Mouse (Mus musculus): ENCODE data around the gene Thegl.

The Thegl gene

DNA sequence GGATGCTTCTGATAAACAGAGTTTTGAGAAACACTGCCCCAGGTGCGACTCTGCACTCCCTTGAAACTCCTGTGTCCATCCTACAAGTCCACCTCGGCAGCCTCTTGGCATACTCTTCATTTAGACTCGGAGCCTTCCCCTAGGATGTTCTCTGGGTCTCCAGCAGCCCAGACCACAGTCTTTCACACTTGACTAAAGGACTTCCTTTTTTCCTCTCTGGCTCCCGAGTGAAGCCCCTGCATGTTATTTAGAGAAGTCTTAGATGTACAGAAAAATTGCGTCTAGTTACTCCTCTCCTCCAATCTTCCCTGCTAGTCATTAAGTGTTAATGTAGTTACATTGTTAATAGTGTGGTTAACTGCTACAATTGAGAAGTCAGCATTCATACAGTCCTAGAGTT lies 28.5 kb downstream of the Thegl start:
- no peak for DNase-seq (ENCODE audit: low read depth, low spot score)

- no peak for DNase-seq (ENCODE audit: low read depth, low spot score)
Observed at GRCm38 (mm10) chr5:77052616-77053015, 36.8 kb downstream of the Thegl start.

- peak; percentile 33 for DNase-seq (ENCODE audit: low read depth, low spot score)
Observed at GRCm38 (mm10) chr5:77056881-77057440, 41.1 kb downstream of the Thegl start.

- no peak for DNase-seq (ENCODE audit: low read depth, low spot score)
Observed at GRCm38 (mm10) chr5:77060363-77060762, 44.5 kb downstream of the Thegl start.

GRCm38 (mm10) chr5:77061372-77062038 lies 45.7 kb downstream of the Thegl start:
- DNase-seq (ENCODE audit: low read depth, low spot score), result no peak

DNA sequence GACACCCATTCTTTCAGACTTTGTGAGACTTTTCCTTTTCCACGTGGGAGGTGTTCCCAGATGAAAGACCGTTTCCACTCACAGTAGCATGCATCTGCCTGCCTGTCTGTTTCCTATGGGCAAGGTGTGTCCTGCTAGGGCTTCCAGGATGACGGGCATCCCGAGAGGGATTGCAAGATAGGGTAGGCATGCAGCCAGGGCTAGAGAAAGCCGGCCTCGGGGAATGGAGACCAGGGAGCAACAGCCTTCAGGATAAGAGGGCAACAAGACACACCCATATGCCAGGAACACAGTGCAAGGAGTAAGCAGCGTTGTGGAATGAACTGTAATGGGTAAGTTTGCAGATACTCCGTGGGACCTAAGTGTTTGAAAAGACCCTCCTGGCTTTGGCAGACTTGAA lies 51.5 kb downstream of the Thegl start:
- DNase-seq (ENCODE audit: low read depth, low spot score), result no peak

DNA sequence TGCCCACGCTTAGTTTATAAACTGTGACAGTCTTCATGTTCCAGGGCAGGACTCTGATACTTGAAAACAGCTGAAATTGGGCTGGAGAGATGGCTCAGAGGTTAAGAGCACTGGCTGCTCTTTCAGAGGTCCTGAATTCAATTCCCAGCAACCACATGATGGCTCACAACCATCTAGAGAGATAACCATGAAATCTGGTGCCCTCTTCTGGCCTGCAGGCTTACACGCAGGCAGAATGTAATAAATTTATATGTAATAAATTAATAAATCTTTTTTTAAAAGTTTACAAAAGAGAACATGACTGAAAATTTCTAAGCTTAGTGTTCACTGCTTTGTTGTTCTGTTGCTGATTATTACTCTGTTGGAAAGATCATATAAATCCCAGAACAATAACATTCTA lies 55.2 kb downstream of the Thegl start:
- no peak for DNase-seq (ENCODE audit: low read depth, low spot score)

- no peak for DNase-seq (ENCODE audit: low read depth, low spot score)
Observed at GRCm38 (mm10) chr5:77071626-77072025, 55.8 kb downstream of the Thegl start.

DNA sequence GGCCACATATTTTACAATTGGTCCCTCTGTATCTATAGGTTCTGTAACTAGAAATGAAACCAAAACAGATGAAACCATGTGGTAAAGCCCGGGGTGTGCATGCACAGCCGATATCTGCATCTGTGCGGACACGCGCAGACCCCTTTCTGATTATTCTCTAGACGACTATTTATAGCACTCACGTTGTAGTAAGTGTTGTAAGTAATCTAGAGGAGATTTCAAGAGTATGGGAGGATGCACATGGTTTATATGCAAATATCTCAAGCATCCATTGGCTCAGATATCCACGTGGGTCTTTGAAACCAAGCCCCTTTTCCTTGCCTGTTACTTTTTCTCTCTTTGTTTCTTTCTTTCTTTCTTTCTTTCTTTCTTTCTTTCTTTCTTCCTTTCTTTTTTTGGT lies 58.0 kb downstream of the Thegl start:
- DNase-seq (ENCODE audit: low read depth, low spot score), result no peak

DNA sequence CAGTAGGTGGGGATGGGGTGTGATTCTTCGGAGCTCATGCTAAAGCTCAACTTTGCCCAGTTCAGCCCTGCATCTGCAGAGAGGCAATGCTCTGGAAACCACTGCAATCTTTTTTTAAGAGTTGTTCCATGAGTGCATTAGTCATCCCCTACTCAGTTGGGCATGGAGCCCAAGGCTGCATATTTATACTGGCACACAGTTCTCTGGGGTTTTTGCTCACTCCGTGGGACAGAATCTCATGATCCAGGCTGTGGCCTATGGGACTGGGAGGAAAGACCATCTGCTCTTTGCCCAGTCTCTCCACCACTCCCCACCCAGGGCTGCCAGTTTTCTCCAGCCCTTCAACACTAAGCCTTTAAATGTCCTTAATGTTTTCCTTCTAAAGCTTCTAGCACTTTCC lies 59.1 kb downstream of the Thegl start:
- DNase-seq (ENCODE audit: low read depth, low spot score), result peak; percentile 66

- DNase-seq (ENCODE audit: low read depth, low spot score), result no peak
Observed at GRCm38 (mm10) chr5:77075951-77076350, 60.1 kb downstream of the Thegl start.

- no peak for DNase-seq (ENCODE audit: low read depth, low spot score)
Observed at GRCm38 (mm10) chr5:77080761-77081160, 64.9 kb downstream of the Thegl start.

GRCm38 (mm10) chr5:77082735-77083134 lies 66.9 kb downstream of the Thegl start:
- no peak for DNase-seq (ENCODE audit: low read depth, low spot score)

GRCm38 (mm10) chr5:77084418-77084817 lies 68.6 kb downstream of the Thegl start:
- no peak for DNase-seq (ENCODE audit: low read depth, low spot score)

GRCm38 (mm10) chr5:77085753-77086450 lies 70.1 kb downstream of the Thegl start:
- DNase-seq (ENCODE audit: low read depth, low spot score), result no peak

DNA sequence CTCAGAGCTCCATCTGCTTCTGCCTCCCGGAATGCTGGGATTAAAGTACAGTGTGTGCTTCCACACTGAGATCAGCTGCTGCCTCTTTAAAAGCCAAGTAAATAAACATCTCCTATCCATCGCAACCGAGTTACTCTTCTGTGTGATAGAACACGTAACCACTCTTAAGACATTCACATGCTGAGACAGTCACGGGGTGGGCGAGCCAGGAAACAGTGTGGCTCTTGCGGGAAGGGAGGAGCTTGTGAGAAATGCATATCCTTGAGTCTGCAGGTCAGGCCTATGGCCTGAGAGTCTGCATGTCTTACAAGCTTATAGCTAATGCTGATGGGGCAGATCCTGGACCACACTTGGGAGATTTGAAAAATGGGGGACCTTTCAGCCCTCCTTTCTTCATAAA lies 70.7 kb downstream of the Thegl start:
- no peak for DNase-seq (ENCODE audit: low read depth, low spot score)

DNA sequence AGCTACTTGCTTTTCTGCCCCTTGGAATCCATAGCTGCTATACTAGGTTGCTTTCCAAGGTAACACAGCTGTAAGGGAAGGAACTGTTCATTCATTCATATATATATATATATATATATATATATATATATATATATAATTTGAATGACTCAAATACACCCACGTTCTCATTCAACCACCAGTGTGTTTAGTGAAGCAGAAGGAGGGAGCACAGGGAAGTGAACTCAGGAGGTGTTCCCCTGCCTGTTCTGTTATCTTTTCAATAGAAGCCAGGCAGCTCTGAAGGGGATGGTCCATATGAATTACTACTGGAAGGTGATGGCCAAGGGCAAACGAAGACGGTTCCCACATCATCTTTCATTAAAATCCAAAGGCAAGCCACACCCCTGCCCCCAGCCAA lies 71.3 kb downstream of the Thegl start:
- no peak for DNase-seq (ENCODE audit: low read depth, low spot score)

GRCm38 (mm10) chr5:77089294-77089693 lies 73.5 kb downstream of the Thegl start:
- DNase-seq (ENCODE audit: low read depth, low spot score), result no peak

GRCm38 (mm10) chr5:77089901-77090300 lies 74.1 kb downstream of the Thegl start:
- DNase-seq (ENCODE audit: low read depth, low spot score), result no peak

- no peak for DNase-seq (ENCODE audit: low read depth, low spot score)
Observed at GRCm38 (mm10) chr5:77090521-77091096, 74.8 kb downstream of the Thegl start.

DNA sequence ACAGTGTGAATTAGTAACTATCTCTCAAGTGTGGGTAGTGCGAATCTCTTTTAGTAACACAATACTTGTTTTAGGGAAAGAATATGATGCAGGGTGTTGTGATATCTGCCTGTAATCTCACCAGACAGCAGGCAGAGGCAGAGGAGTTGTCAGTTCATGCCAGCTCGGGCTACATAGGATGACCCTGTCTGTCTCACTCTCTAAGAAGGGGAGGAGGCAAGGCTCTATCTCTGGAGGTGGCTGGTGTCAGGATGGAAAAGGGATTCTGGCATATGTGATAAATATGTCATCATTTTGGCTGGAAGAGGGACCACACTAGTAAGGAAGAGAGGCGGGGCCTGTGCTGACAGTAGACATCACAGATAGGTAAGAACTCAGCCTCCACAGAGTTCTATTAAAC lies 76.1 kb downstream of the Thegl start:
- no peak for DNase-seq (ENCODE audit: low read depth, low spot score)

- DNase-seq (ENCODE audit: low read depth, low spot score), result no peak
Observed at GRCm38 (mm10) chr5:77092531-77092930, 76.7 kb downstream of the Thegl start.

- no peak for DNase-seq (ENCODE audit: low read depth, low spot score)
Observed at GRCm38 (mm10) chr5:77093961-77094360, 78.1 kb downstream of the Thegl start.
